Mouse (Mus musculus) kidney, adult 2 months (tissue): ENCODE data around the gene Kcnh1.

Experiments used
- CTCF ChIP-seq: fragments of 200-500 bp; conservative IDR thresholded peaks from 2 replicates; pipeline ENCODE4 v1.5.1; 2011; ENCODE audit warnings: low read depth, mild to moderate bottlenecking, control low read depth, low read length, moderate library complexity, mixed read lengths; ENCODE audit not compliant: insufficient read depth, insufficient read length
- POLR2A ChIP-seq: fragments of 200-500 bp; IDR thresholded peaks from one replicate; pipeline ENCODE4 v1.6.1; 2011; ENCODE audit warnings: low read depth, low read length, control low read depth

GRCm38 (mm10) chr1:192293921-192294320 is 103.3 kb downstream of the Kcnh1 start:
- no peak for TF ChIP-seq CTCF
- TF ChIP-seq POLR2A: no peak
